Mouse (Mus musculus) adrenal gland, adult 8-10 months (tissue): Measurements from ENCODE around the gene Gm29427. TPM values are rescaled to one million over a fixed set of nuclear protein-coding genes. Genes with fewer than 3 reads are reported as not detected.
"Not testable (repeated sequence)": the region's sequence is repeated elsewhere in the genome, so short reads cannot be mapped to it uniquely, and the experiment has no call there.

Experiments
- DNase-seq: peaks from one replicate; pipeline ENCODE4 v3.0.0; 2022
- total RNA-seq, 4 experiments: library from RNA; stranded (reverse); gene quantifications; 2 replicates each; pipeline ENCODE4 v1.2.4; 2022

Gm29427 gene
- total RNA-seq, 4 experiments from 2014 or later, result 0.31 to 0.35 TPM; not detected in 2

DNA sequence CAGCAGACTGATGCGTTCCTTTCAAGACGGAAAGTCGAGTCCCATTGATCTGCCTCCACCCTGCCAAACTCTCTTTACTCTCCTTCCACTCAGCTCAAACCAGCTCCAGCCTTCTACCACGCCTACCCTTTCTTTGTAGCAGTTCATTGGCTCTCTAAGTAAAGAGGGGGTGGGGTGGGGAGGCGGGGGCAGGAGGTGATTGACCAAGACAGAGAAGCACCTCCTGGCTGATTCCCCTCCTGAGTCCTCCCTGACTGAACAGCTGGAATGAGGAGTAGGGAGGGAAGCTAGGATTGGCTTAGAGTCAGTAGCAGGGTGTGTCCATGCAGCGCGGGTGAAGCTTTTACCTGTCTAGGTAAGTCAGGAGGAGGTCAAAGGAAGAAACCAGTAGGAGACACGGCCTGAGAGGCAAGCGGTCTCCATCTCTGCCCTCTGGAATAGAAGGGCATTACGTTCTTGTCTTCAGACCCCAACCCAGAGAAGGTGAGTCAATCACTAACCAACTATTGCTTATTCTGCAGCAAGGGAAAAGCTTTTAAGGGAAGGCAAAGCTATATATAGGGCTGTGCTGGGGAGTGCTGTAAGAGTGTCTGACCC, 16.2 kb upstream of the Gm29427 start, which contains the start of gene AA986860:
Gene AA986860, plus strand, starts transcription at position 236 of the 597 bp plus-strand sequence.
- DNase-seq, result peak; percentile 41

DNA sequence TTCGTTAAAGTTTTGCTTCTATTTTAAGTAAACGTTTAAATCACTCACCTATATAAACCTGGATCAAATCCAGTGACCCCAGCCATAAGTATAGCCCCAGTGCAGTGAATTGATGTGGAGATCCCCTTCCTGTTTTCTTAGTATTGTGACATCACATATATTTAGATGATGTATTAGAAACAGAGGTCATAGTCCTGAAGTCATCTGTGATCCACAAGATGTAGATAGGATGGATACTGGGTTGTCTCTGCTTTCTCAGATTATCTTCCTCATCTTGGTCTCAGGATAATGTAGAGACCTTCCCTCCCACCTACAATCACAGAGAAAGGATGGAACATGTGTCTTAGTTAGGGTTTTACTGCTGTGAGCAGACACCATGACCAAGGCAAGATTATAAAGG, 13.6 kb upstream of the Gm29427 start, which contains the start of gene Pfkfb2:
Gene Pfkfb2, minus strand, starts transcription at position 101 of the 400 bp plus-strand sequence.
- no peak for DNase-seq

DNA sequence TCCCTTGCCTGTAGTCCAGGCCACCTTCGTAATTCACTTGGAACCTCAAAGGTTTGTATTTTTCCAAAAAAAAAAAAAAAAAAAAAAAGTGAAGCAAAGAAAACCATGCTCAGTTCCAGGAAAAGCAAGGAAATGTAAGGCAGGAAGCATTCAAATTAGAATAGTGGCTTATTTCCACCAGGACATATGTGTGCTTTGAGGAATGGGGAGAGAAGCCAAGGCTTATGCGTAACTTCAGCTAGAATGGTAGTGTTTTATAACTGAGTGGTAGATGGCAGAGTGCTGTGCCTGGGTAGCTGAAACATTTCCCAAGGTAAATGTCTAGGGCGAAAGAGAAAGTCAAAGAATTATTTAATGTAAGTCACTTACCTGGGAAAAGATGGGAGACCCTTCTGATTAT, 13.1 kb upstream of the Gm29427 start:
- DNase-seq, result no peak

DNA sequence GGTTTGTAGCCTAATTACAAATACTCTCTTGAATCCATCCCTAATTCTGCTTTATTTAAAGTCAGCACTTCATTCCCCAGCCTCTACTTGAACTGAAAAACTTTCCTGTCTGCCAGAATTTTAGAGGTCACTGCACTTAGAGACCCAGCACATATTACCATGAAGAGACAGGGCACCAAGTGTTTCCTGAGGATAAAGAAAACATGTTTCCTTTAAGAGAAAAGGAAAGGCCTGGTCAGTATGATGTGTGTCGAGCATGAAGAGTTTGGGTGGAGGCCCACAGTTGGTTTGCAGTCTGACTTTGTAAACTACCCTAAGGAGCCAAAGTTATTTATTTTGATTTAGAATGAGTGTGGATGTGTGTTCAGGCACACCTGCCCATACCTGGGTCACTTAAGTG, 12.5 kb upstream of the Gm29427 start:
- DNase-seq, result no peak

DNA sequence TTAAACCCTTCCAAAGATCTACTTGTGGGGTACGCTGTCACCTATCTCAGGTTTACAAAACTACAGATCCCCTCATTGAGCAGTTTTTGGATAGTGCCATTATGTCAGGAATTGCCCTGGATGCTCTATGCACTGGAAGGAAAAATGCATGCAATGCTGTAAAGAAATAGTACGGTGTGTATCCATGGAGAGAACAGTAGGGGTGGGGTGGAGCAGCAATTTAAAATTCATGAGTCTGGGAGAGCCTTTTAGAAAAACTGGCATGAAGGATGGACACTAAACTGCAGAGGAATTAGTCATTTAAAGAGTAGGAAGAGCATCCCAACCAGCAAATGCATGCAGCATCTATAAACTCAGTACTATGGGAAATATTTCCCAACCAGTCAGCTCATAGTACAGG, 10.8 kb upstream of the Gm29427 start:
- DNase-seq, result no peak

DNA sequence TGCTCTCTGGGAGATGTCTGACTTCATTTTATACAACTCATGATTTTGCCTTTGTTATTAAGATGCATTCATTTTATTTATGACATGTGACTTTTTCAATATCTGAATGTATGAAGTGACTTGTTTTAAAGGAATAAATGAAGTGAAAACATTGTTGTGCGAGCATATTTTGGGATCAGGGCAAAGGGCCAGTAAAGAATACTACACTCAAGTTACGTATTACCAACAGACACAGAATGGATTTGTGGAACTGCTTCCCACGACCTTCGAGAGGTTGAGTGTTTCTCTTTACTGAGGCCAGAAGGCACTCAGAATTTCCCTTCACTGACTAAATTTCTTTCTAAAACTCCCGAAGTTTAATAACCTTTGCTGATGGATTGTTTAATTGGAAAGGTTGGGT, 8.6 kb upstream of the Gm29427 start:
- no peak for DNase-seq

DNA sequence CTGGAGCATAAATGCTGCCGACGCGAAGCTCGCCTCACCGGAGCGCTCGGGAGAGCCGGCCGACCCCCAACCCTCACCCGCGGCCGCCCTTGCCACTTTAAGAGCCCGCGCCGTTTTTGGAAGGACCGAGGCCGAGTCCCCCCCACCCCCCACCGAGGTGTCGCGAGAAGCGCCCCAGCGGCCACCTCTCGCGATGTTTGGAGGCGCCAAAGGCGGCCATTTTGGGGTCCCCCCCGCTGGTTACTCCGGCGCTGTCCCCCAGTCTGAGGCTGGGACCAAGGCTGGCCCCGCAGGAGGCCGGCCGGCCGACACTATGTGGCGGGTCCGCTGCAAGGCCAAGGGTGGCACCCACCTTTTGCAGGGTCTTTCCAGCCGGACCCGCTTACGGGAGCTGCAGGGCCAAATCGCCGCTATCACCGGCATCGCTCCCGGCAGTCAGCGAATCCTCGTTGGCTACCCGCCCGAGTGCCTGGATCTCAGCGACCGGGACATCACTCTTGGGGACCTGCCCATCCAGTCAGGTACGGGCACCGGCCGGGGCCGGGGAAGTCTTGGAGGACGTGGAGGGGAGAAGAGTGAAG, 1.8 kb upstream of the Gm29427 start, which contains the start of gene Yod1:
Gene Yod1, plus strand, starts transcription at position 37 of the 581 bp plus-strand sequence.
- DNase-seq, result peak; percentile 76

DNA sequence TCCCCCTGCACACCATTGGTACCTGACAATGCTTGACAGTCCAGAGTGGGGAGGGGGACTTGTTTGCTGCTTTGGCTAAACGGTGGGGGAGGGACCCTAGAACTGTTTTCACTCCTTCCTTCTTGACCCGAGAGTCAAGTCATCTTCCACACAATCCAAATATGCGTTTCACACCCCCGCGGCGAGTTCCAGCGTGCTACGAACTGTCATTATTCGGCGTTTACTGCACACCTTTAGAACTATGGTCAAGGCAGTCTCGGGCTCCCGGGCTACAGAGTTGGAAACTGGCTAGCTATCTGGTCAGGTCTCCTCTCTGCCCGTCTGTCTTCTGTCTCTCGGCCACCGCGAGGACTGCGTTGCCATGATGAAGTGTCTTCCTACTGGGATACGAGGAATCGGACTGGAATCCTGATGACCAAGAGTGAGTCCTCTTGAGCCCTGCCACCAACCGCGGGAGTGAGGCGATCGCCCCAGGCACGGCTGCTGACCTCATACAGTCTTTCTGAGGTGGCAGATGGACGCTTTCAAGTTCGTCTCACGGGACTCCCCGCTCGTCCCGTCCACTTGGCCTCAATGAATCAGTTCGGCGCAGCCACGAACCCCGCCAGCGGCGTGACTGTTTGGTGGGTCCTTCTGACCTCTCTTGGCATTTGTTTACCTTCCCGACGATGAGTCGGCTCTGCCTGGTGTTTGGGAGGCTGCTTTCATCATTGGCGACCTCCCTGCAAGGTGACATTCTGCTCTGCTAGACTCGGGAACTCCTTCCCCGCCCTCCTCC, 1.1 kb upstream of the Gm29427 start:
- DNase-seq, result peak; percentile 57

DNA sequence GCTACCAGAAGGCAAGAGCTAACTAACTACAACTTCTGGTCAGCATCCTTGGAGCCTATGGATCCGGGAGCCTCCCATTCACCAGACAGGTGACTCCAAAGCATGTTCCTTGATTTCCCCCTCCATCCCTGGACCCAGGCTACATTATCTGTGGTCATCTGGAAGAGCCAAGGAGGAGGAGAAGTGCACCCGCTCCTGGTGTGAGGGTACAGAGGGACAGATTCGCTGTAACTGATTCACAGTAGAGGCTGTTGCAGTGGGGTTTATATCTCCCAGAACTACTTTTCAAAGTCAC, 566 bp upstream of the Gm29427 start:
- DNase-seq, result no peak

DNA sequence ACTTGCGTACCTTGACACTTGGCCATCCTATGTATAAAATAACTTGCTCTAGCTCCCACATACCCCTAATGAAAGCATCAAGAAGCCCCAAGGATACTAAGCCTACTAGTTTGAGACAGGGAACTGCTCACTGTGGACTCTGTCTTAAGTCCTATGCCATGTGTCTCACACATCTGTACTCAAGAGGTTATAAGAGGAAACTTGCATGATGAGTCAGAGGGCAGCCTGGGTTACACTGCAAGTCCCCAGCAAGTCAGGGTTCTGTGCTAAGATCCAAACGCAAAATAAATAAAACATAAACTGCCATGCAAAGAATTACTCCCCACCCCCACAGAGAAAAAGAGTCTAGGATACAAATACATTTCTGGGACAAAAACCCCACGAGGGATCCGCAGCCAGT, 1.6 kb downstream of the Gm29427 start:
- DNase-seq, result no peak

DNA sequence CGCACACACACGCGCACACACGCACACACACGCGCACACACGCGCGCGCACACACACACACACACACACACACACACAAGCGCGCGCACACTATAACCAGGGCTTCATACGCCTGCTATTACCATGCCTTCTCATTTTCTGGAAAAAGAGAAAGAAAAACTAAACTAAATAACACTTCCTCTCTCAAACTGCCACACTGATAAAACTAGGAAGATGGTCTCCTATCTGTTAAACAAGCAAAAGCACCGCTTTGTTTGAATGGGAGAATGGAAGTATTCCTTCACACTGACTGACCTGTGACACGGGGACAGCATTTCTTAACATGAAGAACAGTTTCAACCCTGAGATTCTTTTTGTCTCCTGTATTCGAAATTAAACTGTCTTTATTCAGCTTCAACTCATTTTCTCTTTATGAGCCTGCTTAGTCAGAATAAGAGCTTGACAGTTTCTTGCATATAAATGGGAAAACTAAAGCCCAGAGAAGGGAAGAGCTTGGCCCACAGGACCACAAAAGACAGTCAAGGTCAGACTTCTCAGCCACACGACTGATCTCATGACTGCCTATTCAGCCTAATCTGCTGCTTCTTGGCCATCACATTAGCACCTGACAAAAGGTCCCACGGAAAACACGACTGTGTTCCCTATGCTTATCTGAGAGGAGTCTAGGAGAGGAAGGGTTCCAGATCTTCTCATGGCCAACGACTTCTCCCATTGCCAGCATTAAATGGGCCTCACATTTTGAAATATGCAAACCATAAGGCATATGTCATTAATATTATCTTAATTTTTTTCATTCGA, 5.1 kb downstream of the Gm29427 start:
- DNase-seq, result no peak

DNA sequence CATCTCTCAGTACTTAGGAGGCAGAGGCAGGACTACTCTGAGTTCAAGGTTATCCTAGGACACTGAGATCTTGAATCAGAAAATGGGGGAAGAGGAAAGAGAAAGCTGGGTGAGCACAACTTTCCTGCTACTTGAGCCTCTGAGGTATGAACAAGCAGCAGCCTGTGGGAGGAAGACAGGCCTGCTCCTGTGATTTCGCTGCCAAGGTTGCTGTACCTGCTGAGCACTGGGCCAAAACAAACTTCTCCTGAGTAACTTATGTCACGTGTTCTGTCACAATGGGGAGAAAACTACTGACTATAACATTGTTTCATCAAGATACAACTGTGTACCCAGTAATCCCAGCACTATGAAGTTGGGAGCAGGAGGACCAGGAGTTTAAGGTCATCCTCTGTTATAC, 12.0 kb downstream of the Gm29427 start:
- no peak for DNase-seq

DNA sequence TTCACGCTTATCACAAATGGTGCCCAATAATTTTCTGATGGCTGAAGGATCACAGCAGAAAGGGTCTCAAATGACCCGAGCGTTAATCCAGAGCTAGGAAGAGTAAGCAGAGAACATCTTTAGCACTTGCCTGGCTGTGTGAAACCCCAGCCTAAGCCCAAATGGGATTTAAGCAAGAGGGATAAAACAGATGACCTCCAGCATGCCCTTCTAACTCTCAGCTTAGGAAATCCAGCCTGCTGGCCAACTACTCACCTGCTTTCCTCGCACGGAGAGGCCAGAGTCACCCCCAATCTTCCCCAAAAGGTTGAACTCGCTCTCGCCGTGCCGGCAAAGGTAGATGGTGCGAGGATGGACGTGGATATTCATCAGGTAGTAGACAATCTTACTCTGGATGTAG, 13.6 kb downstream of the Gm29427 start:
- DNase-seq, result no peak

DNA sequence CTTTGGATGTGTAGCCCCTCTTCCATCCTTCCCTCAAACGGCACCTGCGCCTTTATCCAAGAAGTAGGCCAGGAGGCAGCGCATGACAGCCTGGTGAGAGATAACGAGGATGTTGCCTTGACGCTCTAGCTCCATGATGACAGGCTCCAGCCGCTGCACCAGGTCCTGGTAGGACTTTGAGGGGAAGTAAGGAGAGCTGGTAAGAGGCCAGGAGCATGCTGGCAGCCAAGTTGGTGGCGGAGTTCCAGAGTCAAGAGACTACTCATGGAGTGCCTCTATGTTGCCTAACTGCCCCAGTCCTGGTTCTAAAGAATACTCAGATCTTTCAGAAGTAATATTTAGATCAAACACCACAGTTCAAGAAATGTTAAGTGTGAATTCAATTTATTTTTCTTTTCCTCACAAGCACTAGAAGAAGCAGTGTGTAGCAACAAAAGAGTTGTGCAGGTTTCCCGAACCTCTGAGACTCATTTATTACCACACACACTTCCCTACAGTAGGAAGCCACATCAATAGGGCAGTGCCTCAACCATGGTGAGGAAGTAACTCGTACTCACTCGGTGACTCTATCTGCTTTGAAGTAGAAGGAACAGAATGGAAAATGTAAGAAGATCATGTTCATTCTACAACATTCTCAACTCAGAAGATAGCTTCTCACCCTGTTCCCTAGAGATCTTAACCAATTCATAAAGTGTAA, 15.5 kb downstream of the Gm29427 start:
- DNase-seq, result no peak

DNA sequence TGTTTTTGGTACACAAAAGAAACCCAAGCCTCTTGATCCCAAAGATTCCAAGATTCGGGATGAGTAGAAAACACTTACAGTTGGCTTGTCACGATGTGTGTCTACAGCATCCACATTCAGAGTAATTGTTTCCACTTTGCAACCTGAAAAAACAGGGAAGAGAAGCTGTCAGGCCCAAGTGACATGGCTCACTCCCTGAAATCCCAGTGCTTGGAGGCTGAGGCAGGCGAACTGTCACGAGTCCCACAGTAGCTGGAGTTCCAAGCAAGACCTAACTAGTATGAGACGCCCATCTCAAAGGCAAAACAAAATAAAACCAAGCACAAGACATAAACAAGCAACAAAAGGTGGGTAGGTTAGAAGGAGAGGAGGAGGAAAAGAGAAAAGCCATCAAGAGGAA, 17.0 kb downstream of the Gm29427 start:
- DNase-seq, result no peak

DNA sequence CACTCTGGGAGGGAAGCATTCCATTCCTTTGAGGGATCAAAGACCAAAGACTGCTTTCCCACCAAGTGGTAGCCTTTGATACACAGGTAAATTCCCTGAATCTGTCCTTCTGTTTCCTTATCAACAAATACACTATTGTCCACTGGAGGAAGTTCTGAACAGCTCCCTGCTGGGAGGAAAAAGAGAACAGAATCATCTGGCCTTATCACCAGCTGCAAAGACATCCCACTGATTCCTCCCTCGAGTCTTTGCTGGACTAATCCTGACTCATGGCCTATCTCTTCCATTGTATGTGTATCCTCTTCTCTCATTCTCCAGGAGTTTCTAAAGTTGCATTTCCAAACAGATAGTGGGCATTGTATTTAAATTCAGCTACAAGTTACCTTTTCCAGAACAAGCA, 31.7 kb downstream of the Gm29427 start:
- no peak for DNase-seq

DNA sequence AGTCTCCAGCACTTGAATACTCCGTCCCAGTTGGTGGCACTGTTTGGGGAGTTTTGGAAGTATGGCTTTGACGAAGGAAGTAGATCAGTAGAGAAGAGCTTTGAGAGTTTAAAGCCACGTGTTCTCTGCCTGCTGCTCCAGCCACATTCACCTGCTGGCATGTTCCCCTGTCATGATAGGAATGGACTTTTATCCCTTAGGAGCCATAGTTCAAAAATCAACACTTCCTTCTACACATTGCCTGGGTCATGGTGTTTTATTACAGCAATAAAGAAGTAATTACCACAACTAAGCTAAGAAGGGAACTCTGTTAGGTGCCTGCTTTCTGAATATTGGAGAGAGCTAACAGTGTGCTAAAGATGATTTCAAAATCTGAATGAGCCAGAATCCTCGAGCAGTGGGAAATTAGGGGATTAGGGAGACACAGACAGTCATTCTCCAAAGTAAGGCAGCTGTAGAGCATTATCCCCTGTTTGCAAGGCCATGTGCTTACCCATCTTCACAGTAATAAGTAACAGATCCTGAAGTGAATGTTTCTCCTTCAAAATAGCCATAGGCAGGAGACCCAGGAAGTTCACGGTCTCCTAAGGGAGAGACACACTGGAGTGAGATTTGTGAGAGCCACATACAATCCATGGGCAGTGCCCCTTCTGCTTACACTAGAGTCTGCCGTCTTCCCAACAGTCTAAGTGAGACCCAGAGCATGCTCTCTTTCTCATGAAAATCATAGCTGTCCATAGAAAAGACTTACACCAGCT, 33.8 kb downstream of the Gm29427 start:
- no peak for DNase-seq

DNA sequence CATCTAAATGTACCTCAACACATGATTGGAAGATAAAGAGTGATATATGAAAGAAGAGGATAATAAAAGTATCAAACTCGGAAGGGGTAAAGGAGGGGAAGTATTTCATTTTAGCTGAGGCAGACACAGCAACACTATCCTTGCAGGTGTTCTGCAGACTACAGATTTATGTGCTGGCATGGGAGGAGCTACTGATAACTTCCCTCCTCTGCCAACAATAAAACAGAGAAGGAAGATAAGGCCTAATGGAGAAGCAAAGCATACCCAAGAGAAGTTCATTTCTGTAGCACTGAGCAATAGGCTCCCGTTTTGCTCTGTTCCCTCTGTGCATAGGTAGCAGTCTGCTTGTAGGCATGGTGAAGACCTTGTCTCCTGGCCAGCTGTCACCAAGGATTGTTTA, 34.5 kb downstream of the Gm29427 start:
- no peak for DNase-seq

DNA sequence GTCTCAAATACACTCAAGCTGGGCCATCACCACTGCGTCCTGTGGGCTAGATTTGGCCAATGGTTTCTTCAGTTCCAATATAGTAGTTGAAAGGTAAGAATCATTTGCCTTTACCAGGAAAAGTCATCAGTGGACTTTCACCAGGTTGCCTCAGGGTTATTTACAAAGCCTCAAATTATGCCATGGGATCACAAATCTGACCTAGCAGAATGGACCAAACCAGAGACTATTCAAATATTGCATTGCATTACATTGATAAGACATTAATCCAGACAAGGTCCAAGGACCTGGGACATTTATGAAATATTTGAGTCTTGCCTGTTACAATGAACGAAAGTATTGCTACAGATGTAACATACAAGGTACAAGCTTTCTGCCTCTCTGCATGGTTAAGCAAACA, 37.0 kb downstream of the Gm29427 start:
- no peak for DNase-seq

DNA sequence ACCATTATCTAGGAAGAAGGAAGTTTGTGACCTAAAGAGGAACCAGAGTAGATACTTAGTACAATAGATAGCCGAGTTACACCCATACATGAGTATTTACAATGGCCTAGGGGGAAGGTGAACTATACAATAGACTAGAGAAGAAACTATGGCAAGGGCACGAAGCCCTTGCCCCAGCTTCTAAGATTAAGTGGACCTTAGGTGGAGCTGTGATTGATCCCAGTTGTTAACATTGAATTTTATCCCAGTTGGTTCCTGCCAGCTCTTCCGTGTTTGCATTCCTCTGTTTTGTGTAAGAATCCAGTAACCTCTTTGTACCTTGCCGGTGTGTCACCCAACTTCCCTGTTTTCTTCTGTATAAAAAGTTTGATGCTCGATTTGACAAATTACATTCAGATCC, 52.0 kb downstream of the Gm29427 start:
- DNase-seq, result not testable (repeated sequence)

DNA sequence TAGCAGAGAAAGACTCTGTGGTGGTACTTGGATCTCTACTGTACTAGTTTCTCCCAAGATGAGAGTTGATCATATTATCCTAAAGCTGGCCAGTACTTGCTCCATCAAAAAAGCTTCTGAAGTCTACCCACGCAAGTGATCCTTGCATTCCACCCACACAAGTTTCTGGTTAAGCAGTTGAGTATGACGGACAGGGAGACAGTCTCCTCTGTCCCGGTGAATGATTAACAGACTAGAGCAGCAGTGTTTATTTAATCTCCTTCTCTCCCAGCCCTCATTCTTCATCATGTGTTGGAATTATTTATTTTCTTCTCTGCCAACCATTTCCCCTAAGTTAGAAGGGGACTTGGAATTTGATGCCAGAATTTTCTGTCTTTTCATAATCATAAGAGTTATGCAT, 54.1 kb downstream of the Gm29427 start, which contains the start of gene C4bp:
Gene C4bp, minus strand, starts transcription at position 179 of the 400 bp plus-strand sequence.
- no peak for DNase-seq

DNA sequence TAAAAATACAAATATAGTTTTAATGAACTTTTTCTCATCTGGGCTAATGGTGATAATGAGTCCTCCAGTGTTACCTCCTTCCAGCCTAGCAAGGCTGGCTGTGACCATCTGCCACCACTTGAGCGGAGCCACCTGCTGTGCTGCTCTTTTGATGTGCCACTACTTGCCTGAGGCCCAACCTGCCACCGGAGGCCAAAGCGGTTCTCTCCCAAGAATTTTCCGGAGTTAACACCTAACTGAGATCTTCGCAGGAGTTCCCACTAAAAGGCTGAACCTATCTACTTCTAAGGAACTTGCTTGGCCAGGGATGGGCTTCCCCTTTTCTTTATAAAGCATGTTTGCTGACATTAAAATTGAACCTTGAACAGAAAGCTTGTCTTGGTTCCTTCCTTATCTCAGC, 56.0 kb downstream of the Gm29427 start:
- not testable (repeated sequence) for DNase-seq
